Mouse (Mus musculus) heart, postnatal 0 days (tissue): Measurements from ENCODE around the gene Zfp777. TPM values are rescaled to one million over a fixed set of nuclear protein-coding genes. Genes with fewer than 3 reads are reported as not detected.

Experiments used
- ATAC-seq: fragments of 200-750 bp; cut with Nextera tagmentation; 2 replicates; pipeline ENCODE4 v1.8.0; 2017; ENCODE audit warnings: low read depth, moderate number of reproducible peaks, moderate library complexity; ENCODE audit not compliant: insufficient read depth
- DNase-seq: peaks from one replicate; pipeline ENCODE4 v3.0.0-alpha.2; 2016; ENCODE audit warnings: low spot score
- H3K27ac ChIP-seq: fragments of 300-500 bp; sonication (generic); 2 replicates; pipeline ENCODE4 v1.5.1; 2014; ENCODE audit warnings: low read depth, mild to moderate bottlenecking
- H3K27me3 ChIP-seq: fragments of 300-500 bp; sonication (generic); 2 replicates; pipeline ENCODE4 v1.6.1; 2014; ENCODE audit warnings: low read length, mixed read lengths; ENCODE audit not compliant: control insufficient read depth, insufficient read depth
- H3K36me3 ChIP-seq: fragments of 300-500 bp; sonication (generic); replicated peaks from 2 replicates; pipeline ENCODE4 v1.6.1; 2014; ENCODE audit warnings: low read length, mixed read lengths; ENCODE audit not compliant: control insufficient read depth, insufficient read depth
- H3K4me1 ChIP-seq: fragments of 300-500 bp; sonication (generic); 2 replicates; pipeline ENCODE4 v1.6.1; 2014; ENCODE audit warnings: antibody characterized with exemption; ENCODE audit not compliant: control insufficient read depth, insufficient read depth
- H3K4me2 ChIP-seq: fragments of 300-500 bp; sonication (generic); 2 replicates; pipeline ENCODE4 v1.6.1; 2014; ENCODE audit warnings: low read depth, mild to moderate bottlenecking, low read length, moderate library complexity
- H3K4me3 ChIP-seq: fragments of 300-500 bp; sonication (generic); 2 replicates; pipeline ENCODE4 v1.5.1; 2014; ENCODE audit warnings: low read depth, low read length
- H3K9ac ChIP-seq: fragments of 300-500 bp; sonication (generic); replicated peaks from 2 replicates; pipeline ENCODE4 v1.6.1; 2014; ENCODE audit warnings: low read depth, low read length, mixed read lengths
- H3K9me3 ChIP-seq: fragments of 300-500 bp; sonication (generic); replicated peaks from 2 replicates; pipeline ENCODE4 v1.6.1; 2016; ENCODE audit warnings: low read length; ENCODE audit not compliant: control insufficient read depth
- CTCF ChIP-seq: IDR thresholded peaks from 2 replicates; pipeline ENCODE4 v1.5.1; 2016; ENCODE audit warnings: antibody characterized with exemption, control low read depth, low read depth
- EP300 ChIP-seq: IDR thresholded peaks from 2 replicates; pipeline ENCODE4 v1.6.1; 2016; ENCODE audit warnings: antibody characterized with exemption, low read depth
- WGBS: fragments of 180-500 bp; shearing (Covaris S2); extraction: QIAGEN DNeasy Blood & Tissue Kit; methylation state at CpG from one replicate; pipeline ENCODE4 v1.1.7; 2014; 5-methylcytosine and 5-hydroxymethylcytosine counted together
- polyA plus RNA-seq: library from polyadenylated mRNA; unstranded; fragments of >200 nt; fragmentation: Nextera tagmentation; extraction: Ambion mirVana; gene quantifications from 2 replicates; pipeline ENCODE4 v1.2.1, GENCODE M21; 2015
- total RNA-seq: library from RNA; depleted of rRNA; stranded (reverse); fragments of >200 nt; gene quantifications from 2 replicates; pipeline ENCODE4 v1.2.3, GENCODE M21; 2014; ENCODE audit warnings: low replicate concordance

Zfp777 gene
- total and polyA plus RNA-seq, 2 experiments from 2014 or later = 2.4 to 9.6 TPM

- 92% methylated on average over 21 of the region's 21 CpGs for WGBS
- no peak overlapping the region for H3K4me3 ChIP-seq
- peaks cover 60% of the 10 kb centered on the region for H3K27me3 ChIP-seq
- H3K9ac ChIP-seq = no peak overlapping the region
- H3K27ac ChIP-seq = no peak overlapping the region
- ATAC-seq (no peak), DNase-seq (no peak)
- H3K4me1 ChIP-seq = no peaks in the 10 kb centered on the region
- TF ChIP-seq EP300 (no peak), CTCF (no peak)
- H3K36me3 ChIP-seq = peaks cover 67% of the 10 kb centered on the region
- H3K9me3 ChIP-seq = peaks cover 19% of the 10 kb centered on the region
- H3K4me2 ChIP-seq = no peak overlapping the region
Measured at GRCm38 (mm10) chr6:48024994-48025345, 23.7 kb downstream of the Zfp777 start.

GRCm38 (mm10) chr6:48024330-48024993, 24.2 kb downstream of the Zfp777 start:
- Histone ChIP-seq H3K4me3 (no peak overlapping the region), H3K9me3 (peaks cover 19% of the 10 kb centered on the region), H3K4me2 (no peak overlapping the region), H3K4me1 (no peaks in the 10 kb centered on the region), H3K27ac (no peak overlapping the region), H3K36me3 (peaks cover 65% of the 10 kb centered on the region), H3K9ac (no peak overlapping the region), H3K27me3 (peaks cover 65% of the 10 kb centered on the region)
- 94% methylated on average over 43 of the region's 43 CpGs for WGBS
- TF ChIP-seq CTCF (no peak), EP300 (no peak)
- DNase-seq (no peak), ATAC-seq (no peak)

- no peak overlapping the region for H3K9ac ChIP-seq
- H3K9me3 ChIP-seq = peaks cover 19% of the 10 kb centered on the region
- H3K4me1 ChIP-seq = no peaks in the 10 kb centered on the region
- H3K4me3 ChIP-seq = no peak overlapping the region
- no peak overlapping the region for H3K27ac ChIP-seq
- no peak for DNase-seq
- no peak overlapping the region for H3K4me2 ChIP-seq
- ATAC-seq = no peak
- H3K27me3 ChIP-seq = peaks cover 79% of the 10 kb centered on the region
- no peak for TF ChIP-seq CTCF
- no peak for TF ChIP-seq EP300
- peaks cover 54% of the 10 kb centered on the region for H3K36me3 ChIP-seq
- 86% methylated on average over 2 of the region's 2 CpGs for WGBS
Measured at GRCm38 (mm10) chr6:48022672-48023071, 26.0 kb downstream of the Zfp777 start.

GRCm38 (mm10) chr6:48021678-48022077, 27.0 kb downstream of the Zfp777 start:
- peaks cover 19% of the 10 kb centered on the region for H3K9me3 ChIP-seq
- no peak overlapping the region for H3K4me3 ChIP-seq
- peaks cover 44% of the 10 kb centered on the region for H3K36me3 ChIP-seq
- DNase-seq (no peak), ATAC-seq (no peak)
- TF ChIP-seq CTCF = no peak
- no peak for TF ChIP-seq EP300
- no peak overlapping the region for H3K27ac ChIP-seq
- H3K9ac ChIP-seq = no peak overlapping the region
- no peaks in the 10 kb centered on the region for H3K4me1 ChIP-seq
- no peak overlapping the region for H3K4me2 ChIP-seq
- H3K27me3 ChIP-seq = peaks cover 89% of the 10 kb centered on the region
- 79% methylated on average over 1 of the region's 1 CpGs for WGBS

- WGBS = 84% methylated on average over 2 of the region's 2 CpGs
- DNase-seq (no peak), ATAC-seq (no peak)
- peaks cover 28% of the 10 kb centered on the region for H3K36me3 ChIP-seq
- H3K4me2 ChIP-seq = no peak overlapping the region
- H3K4me3 ChIP-seq = no peak overlapping the region
- no peak for TF ChIP-seq EP300
- TF ChIP-seq CTCF = no peak
- no peaks in the 10 kb centered on the region for H3K4me1 ChIP-seq
- no peak overlapping the region for H3K27ac ChIP-seq
- H3K9ac ChIP-seq = no peak overlapping the region
- peaks cover 9% of the 10 kb centered on the region for H3K9me3 ChIP-seq
- H3K27me3 ChIP-seq = peaks cover 92% of the 10 kb centered on the region
Measured at GRCm38 (mm10) chr6:48020006-48020405, 28.7 kb downstream of the Zfp777 start.

GRCm38 (mm10) chr6:48016841-48017240, 31.9 kb downstream of the Zfp777 start:
- Histone ChIP-seq H3K27me3 (peaks cover 96% of the 10 kb centered on the region), H3K9me3 (no peaks in the 10 kb centered on the region), H3K9ac (no peak overlapping the region), H3K36me3 (peaks cover 7% of the 10 kb centered on the region; the same call in 1 of the 2 replicates), H3K4me2 (no peak overlapping the region), H3K27ac (no peak overlapping the region), H3K4me3 (no peak overlapping the region), H3K4me1 (no peaks in the 10 kb centered on the region)
- DNase-seq = no peak
- TF ChIP-seq CTCF (no peak), EP300 (no peak)
- WGBS = 94% methylated on average over 9 of the region's 9 CpGs
- no peak for ATAC-seq
